Mouse (Mus musculus): ENCODE measurements around the gene Pdxk.
A peak's percentile ranks its signal among the peaks of the same experiment; 100 is the strongest.
"Not testable (repeated sequence)": the region's sequence is repeated elsewhere in the genome, so short reads cannot be mapped to it uniquely, and the experiment has no call there.

Pdxk gene

DNA sequence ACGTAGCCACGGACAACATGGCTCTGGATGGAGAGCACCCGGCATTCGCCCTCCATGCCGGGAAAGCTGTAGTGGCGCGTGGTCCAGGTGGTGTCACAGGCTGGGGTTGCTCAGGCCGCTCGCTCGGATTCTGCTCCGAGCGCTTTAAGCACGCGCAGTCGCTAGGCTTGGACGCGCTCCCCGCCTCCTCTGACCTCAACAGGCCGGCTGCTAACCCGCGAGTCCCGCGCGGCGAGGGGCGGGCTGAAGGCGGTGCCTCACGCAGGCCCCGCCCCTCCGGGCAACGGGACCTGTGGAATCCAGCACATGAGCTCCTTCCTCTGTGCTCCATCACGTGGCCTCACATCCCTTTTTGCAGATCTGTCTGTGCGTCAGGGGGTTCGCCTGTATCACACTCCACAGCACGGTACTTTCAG is at the start of gene Pdxk:
Gene Pdxk (minus strand): TSS at position 184 of the 416 bp plus-strand sequence.
- DNase-seq (ENCODE audit: extremely low spot score, low spot score), result peak; percentile 89

DNA sequence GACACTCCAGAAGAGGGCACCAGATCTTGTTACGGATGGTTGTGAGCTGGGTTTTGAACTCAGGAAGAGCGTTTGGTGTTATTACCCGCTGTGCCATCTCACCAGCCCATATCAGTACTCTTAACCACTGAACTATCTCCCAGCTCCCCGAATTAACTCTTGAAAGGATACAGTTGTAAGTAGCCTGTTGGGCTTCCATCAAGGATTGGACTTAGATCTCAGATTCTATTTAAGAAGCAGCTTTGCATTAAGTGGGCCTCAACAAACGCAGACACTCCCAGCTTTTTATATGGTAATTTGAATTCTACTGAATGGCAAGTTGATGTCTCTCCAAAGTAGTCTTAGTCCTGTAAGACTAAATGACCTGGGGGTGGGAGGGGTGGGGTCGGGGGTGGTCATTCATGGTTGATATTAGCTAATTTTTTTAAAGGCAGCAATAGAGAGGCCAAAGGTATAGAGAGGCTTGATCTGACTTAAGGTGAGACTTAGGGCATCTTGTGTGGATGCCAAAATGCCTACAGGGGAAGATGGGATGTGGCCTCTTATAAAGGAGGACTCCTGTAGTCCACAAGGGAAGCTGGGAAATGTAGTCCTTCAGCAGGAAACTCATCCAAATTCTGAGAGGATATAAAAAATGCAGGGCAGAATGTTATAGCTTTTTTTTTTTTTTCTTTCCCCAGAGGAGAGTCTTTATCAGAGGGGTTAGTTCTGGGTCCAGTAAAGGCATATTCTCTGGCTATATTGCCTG is 38.4 kb upstream of the Pdxk start:
- DNase-seq (ENCODE audit: extremely low spot score, low spot score), result no peak

DNA sequence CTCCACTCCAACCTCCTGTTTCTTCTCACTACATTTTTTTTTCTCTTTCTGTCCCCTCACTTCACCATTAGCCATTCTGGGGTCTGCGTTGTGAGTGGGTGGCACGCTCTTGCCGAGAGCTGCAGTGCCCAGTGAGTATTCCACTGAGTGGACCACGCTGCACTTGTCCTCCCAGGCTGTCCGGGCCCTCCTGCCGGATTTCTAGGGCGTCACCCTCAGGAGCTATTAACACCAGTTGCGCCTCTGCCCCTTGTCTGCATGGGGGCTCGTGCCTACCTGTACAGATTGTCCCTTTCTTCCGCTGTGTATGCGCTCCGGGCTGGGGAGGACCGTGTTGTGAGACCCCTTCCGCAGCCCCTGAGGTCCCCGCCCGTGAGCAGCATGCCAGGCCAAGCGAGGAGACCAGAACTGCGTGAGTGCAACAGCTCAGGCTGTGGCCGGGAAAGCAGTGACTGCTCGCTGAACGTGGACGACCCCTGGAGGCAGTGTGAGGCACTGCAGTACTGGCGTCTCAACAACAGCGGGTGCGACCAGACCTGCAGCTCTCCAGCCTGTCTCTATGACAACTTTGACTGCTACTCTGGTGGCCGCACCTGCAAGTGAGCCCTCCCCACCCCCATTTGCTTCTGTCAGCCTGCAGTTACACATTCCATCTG is 22.8 kb upstream of the Pdxk start:
- DNase-seq (ENCODE audit: extremely low spot score, low spot score), result peak; percentile 86

DNA sequence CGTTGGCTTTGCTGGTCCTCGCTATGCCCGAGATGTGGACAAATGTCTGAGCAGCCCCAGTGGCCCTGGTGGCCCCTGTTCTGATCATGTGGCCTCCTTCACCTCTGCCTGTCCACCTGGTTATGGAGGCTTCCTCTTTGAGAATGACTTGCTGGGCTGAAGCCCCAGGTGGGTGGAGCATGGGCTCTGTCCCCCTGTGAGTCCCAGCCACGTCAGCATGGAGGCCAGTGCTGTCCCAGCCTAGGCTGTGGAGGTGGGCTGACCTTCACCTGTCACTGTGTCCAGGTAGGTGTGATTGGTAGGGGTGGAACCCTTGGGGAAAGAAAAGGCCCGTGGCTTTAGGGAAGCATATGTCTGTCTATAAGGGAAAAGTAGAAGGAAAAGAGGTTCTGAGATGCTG is 22.1 kb upstream of the Pdxk start:
- no peak for DNase-seq (ENCODE audit: extremely low spot score, low spot score)

DNA sequence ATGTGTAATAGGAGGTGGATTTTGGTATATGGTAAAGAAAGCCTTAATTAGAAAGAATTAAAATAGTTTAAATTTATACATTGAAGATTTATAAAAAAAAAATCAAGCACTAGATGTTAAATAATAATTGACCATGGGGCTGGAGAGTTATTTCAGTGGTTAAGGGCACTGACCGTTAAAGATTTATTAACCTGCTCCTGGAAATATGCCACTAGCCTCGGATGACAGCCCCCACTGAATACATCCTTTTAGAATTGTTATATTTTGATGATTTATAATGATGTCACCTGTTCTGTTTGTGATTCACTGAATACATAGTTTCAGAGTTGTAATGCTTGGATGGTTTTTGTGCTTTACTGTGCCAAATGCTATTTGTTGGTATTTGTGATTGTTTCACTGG is 20.6 kb upstream of the Pdxk start:
- DNase-seq (ENCODE audit: extremely low spot score, low spot score), result not testable (repeated sequence)

DNA sequence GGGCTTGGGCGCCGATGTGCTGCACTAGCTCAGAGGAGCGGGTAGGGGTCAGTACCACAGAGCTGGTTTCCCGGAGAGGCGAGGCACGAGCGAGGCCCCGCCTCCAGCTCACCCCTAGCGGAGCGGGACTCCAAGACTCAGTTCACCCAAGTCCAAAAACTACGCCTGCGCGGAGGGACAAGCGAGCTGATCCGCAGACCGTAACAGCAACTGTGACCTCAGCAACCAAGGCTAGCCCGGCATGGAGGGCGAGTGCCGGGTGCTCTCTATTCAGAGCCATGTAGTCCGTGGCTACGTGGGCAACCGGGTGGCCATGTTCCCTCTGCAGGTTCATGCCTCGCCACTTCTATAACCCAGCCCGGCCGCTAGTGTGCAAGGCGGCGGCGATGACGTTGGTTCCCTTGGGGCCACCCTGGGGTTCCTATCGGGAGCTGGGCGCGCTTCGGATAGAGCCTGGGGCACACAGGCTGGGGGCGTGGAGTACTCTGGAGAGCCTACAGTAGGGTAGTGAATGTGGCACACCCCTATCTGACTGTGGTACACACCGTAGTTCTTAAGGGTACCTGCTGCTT is 17.2 kb upstream of the Pdxk start:
- peak; percentile 77 for DNase-seq (ENCODE audit: extremely low spot score, low spot score)

DNA sequence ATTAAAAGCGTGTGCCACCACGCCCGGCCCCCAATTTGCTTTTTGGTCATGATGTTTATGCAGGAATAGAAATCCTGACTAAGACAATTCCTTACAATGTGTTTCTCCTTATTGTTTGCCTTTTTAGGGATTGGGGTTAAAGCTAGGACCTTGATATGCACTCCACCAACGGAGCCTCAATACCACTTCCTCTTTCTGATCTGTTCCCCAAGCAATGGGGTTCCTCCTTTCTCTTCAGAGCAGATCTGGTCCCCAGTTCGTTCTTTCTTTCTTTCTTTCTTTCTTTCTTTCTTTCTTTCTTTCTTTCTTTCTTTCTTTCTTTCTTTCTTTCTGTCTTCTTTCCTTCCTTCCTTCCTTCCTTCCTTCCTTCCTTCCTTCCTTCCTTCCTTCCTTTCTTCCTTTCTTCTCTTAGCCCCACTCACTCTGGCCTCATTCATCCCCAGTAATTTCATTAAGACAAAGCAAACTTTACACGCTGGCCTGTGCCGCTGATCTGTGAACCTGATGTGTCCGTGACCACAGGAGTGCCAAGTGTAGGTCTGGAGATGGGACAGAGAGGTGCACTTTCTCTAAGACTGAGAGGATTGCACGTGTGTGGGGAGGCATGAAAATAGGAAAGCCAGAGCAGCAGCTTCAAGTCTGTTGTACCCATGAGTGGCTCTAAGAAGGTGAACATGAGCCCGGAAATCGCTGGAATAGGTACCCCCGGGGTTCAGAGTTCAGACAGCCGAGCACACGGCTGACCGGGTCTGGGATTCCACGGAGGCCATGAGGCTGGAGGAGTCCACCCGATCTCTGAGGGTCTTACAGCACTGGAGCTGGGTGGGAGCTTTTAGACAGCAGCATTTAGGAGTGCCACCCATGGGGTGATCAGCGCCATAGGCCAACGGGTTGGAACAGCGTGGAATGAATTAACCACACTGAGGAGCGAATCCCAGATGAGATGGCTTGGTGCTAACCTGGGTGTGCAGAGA is 16.5 kb upstream of the Pdxk start:
- DNase-seq (ENCODE audit: extremely low spot score, low spot score), result no peak

DNA sequence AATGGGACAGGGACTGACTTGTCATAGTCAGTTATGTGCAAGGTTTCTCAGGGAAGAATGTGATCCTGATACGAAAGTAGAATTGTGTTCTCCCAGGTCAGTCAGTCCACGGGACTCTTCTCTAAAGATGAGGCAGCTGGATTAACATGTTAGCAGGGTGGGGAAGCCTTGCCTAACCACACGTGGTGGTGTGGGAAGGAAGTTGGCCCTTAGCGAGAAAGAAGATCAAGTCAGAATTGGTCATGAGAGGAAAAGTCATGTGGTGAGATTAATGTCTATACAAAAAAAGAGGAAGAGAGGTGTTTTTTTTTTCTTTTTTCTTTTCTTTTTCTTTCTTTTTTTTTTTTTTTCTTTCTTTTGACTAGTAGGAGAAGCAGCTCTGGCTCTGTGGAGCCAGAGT is 12.0 kb upstream of the Pdxk start:
- no peak for DNase-seq (ENCODE audit: extremely low spot score, low spot score)

DNA sequence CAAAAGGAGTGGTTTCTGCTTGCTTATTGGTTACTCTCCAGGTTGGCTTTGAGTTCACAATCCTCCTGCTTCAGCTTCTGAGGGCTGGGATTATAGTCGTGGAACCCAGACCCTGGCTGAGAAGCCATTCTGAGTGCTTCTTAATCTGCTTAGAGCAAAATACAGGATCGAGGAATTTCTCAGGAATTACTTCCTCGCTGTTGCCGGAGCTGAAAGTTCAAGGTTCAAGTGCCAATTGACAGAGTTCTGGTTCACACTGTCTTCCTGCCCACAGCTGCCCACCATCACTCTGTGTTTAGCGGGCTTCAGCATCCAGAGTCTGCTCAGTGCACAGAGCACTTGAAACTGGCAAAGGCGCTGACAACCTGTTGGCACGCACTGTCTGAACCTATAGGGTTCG is 10.0 kb upstream of the Pdxk start:
- DNase-seq (ENCODE audit: extremely low spot score, low spot score), result no peak

DNA sequence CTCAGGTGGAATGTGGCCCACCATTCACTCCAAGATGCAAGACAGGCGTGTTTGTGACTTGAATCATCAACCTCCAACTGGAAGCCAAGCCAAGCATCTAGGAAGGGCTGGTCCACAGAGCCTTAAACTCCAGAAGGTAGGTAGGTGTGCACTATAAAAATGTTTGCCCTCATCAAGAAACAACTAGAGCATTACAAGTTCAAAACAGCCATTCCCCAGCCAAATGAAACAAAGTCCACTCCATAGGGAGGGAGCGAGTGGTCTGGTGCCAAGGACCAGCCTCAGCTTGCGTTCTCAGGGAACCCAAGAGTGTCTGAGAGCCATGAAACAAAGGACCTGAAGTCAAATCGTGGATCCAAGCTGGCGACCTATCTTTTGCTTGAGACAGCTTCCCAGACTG is 8.7 kb upstream of the Pdxk start:
- no peak for DNase-seq (ENCODE audit: extremely low spot score, low spot score)

DNA sequence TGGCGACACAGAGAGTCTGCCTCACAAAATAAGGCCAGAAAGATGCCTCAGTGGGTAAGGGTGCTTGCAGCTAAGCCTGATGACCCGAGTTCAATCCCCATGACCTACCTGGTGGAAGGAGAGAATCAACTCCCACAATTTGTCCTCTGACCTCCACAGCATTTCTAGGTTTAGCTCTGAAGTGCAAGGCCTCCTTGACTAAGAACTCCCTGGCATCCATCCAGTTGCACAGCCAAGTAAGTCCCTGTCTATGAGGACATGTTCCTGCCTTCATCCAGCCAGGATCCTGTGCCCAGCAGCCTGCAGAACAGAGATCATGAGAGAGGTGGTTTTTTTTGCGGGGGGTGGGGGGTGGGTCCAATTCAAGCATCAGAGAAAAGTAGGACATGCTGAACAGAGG is 7.3 kb upstream of the Pdxk start:
- no peak for DNase-seq (ENCODE audit: extremely low spot score, low spot score)

DNA sequence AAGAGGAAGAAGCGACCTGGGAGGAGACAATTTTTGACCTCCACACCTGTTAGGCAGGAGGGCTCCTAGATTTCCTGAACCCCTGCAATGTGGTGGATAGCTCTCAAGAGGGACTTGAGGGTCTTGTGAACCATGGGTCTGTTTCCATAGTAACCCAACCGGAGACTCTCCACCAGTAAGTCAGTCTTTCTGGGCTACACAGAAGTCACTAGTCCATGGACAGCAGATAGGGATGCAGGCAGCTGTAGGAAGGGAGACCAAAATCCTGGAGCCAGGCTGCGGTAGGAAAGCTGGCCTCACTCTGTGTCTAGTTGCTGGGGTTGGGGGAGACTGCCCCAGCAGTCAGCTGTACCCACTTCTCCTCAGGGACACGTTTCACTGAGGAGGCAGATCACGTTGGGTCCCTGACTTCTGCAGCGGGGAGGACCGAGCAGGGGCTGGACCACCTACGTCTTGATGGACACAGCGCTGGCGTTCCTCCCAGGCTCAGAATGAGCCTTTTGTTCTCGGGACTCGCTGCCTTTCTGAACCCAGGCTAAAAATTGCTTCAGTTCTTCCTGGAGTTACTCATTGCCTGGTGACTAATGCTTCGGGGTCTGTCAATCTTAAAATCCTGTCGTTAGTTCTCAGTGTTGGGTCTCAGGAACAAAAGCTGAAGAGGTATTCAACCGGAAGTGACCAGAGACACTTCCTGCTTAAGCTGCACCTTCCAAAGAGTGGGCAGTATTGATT is 6.0 kb upstream of the Pdxk start:
- peak; percentile 36 for DNase-seq (ENCODE audit: extremely low spot score, low spot score)

DNA sequence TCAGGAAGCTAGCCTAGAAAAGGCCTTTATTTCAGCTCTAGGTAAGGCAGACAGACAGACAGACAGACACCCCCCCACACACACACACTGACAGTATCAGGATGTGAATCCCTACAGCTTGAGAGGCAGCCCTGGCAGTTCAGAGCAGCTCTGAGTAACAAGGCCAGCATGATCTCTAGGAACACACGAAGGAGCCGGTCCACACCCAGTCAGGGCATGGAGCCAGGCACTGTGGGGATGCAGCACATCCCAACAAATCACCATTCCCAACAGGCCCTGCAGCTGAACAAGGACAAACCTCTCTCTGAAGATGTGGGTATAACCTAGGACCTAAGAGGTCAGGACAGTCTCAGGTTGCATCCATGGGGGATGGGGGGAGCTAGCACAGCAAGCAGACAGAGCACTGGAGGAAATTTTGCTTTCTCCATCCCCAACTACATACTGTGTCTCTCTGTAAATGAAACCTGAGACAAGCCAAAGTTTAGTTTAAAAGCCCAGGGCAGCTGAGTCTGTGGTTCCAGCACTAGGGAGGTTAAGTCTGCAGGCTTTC is 3.1 kb upstream of the Pdxk start:
- no peak for DNase-seq (ENCODE audit: extremely low spot score, low spot score)

DNA sequence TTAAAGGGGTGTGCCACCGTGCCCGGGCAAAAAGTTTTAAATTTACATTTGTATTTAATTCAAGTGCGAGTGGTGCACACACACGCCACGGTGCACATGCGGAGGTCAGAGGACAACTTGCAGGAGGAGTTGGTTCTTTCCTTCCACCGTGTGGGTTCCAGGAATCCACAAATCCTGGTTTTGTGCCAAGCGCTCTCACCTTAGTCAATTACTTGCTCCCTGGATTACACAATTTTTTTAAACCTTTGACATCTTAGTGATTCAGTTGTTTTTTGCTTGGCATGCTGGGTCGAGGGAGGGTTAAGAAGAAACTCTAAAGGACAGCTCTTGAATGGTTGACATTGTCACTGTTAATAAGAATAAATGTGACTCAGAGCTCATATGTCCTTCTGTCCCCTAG is 1.9 kb upstream of the Pdxk start:
- no peak for DNase-seq (ENCODE audit: extremely low spot score, low spot score)

DNA sequence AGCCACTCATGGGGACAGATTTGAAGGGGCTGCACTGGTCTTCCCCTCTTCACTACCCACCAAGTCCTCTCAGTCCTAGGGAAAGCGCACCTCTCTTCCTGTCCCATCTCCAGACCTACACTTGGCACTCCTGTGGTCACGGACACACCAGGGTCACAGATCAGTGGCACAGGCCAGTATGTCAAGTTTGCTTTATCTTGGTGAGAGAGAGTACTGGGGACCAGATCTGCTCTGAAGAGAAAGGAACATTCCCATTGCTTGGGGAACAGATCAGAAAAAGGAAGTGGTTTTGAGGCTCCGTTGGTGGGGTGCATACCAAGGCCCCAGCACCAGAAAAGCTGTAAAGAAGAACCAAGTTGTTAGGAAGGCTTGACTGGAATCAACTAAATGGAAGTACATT is 697 bp upstream of the Pdxk start:
- DNase-seq (ENCODE audit: extremely low spot score, low spot score), result no peak

DNA sequence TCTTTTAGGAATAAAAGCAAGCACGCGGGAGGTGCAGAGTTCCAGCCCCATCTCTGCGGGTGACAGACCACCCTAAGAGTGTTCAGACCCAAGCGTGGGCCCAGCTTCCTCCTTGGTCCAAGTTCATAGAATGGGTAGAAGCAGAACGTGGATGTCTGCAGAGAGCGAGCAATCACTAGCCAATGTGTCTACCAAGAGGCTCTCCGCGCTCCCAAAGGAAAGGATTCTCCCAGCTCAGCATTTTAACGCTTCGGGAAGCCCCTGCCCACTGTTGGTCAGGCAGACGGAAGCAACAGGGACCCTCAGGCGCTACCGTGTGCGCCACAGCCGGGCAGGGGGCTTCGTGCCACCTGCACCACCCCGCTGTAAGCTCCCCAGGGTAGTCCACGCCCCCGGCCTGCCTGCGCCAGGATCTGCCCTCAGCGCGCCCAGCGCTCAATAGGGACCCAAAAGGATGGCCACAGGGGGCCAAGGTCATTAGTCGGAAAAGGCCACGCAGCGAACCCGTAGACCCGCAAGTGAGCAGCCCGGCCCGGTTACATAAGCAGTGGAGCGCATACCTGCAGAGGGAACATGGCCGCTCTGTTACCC is 479 bp downstream of the Pdxk start:
- DNase-seq (ENCODE audit: extremely low spot score, low spot score), result no peak

DNA sequence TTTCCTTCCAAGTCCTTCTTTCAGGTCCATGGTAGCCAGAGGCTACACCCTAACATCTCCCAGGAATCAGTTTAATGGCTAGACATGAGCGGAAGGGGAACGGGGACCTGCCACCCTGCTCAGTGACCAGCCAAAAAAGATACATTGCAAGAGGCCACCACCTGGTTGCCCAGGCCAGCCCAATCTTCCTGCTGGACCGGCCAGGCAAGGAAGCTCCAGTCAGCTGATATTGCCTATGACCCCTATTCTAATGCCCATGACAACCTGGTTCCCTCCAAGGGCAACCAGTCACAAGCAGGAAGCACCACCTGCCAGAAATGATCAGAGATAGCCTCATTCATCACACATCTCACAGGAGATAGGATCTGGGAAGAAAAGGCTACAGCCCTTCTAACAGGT is 1.0 kb downstream of the Pdxk start:
- no peak for DNase-seq (ENCODE audit: extremely low spot score, low spot score)

DNA sequence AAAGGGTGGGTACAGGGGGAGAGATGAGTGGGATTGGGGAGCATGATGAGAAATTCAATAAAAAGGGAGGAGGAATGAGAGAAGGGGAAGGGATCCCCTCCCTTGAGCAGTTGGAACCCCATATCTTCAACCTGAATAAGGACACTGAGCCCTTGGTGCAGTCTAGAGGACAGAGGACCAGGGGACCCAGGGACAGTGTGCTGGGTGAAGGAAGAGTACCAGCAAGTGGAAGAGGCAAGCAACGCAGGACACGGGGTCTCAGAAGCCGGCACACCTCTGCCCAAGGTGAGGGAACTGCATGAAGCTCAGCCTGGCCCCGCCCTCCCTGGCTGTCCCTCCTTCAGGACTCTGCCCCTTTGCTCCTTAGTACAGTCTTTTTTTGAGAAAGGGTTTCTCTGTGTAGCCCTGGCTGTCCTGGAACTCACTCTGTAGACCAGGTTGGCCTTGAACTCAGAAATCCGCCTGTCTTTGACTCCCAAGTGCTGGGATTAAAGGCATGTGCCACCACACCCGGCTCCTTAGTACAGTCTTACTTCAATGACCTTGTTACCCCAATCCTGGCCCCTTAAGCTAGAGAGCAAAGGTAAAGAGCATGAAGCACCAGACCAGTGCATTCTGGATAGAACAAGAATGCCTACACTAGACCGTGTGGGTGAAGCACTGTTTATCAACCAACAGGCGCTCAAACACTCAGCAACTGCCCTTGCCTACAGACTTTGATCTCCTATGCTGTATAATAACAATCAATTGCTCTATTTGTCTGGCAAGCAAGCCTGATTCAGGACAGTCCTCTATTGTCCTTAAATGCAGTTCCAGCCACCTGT is 1.6 kb downstream of the Pdxk start:
- no peak for DNase-seq (ENCODE audit: extremely low spot score, low spot score)

DNA sequence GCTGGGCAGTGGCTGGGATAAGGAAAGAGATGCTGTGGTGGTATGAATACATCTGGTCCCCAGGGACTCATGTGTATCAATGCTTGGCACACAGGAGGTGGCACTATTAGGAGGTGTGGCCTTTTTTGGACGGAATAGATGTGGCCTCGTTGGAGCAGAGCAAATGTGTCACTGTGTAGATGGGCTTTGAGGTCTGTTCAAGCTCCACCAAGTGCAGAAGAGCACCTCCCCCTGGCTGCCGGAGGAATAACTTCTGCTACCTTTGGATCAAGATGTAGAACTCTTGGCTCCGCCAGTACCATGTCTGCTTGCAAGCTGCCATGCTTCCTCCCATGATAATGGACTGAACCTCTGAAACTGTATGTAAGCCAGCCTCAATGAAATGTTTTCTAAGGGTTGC is 3.0 kb downstream of the Pdxk start:
- no peak for DNase-seq (ENCODE audit: extremely low spot score, low spot score)

All from neural tube, embryonic 10.5 days (tissue).